24 mouse cellular contexts compared by ENCODE assay signal in the genomic region with DNA sequence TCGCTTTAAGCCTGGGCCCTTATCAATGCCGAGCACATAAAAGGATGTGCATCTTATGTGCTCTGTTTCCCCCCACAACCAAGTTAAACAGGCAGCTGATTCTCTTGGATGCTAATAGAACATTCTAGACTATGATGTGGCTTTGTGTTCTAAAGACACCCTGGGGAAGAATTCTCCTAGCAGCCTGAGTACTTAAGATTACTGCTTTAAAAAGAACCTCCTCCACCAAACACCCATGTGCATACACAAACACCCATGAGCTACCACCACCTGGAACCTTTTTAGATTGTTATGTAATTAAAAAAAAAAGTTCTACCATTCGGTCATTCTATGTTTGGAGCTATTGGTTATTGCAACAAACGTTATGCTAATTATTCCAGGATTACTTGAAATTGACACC.
"Had no signal": no experiment of that assay in that cellular context is flagged by ENCODE, and none has a peak within 500 bp of the region (broad histone marks: within the 10 kb centered on the region; RNA-seq: fewer than 3 reads in every experiment).

No protein-coding gene starts in this region.

- DNase-seq: kidney, adult 11 months; kidney, adult 8-10 months; kidney, postnatal 25 days; layer of hippocampus, adult 9-11 months; liver; liver, embryonic 13.5 days; lung, embryonic 14.5 days; retina, postnatal 1 day; right cerebral cortex, postnatal 25 days; spleen, adult 18-20 months; thymus, adult 18-20 months; thymus, postnatal 36 days had no signal

- H3K9me3 ChIP-seq: limb, embryonic 10.5 days; limb, embryonic 13.5 days; liver, embryonic 13.5 days; megakaryocyte, embryonic 14.5 days; midbrain, embryonic 10.5 days; midbrain, embryonic 13.5 days; neural tube, embryonic 13.5 days; stomach, embryonic 15.5 days had no signal

- H3K27me3 ChIP-seq: limb, embryonic 13.5 days; liver, embryonic 13.5 days; megakaryocyte, embryonic 14.5 days; midbrain, embryonic 13.5 days; neural tube, embryonic 13.5 days; stomach, embryonic 15.5 days had no signal

- ATAC-seq: lung, postnatal 0 days; midbrain, embryonic 13.5 days; midbrain, embryonic 16.5 days had no signal

- H3K27ac ChIP-seq: layer of hippocampus, adult 2 months; limb, embryonic 10.5 days; limb, embryonic 13.5 days; liver, embryonic 13.5 days; macrophage; midbrain, embryonic 10.5 days; midbrain, embryonic 13.5 days; neural tube, embryonic 13.5 days; stomach, embryonic 15.5 days had no signal

- H3K9ac ChIP-seq: limb, embryonic 13.5 days; liver, embryonic 13.5 days; lung, embryonic 14.5 days; midbrain, embryonic 13.5 days; neural tube, embryonic 13.5 days; stomach, embryonic 15.5 days had no signal

- H3K4me2 ChIP-seq: limb, embryonic 13.5 days; liver, embryonic 13.5 days; lung, embryonic 14.5 days; midbrain, embryonic 13.5 days; neural tube, embryonic 13.5 days; stomach, embryonic 15.5 days had no signal

- H3K4me3 ChIP-seq: layer of hippocampus, adult 2 months; limb, embryonic 10.5 days; limb, embryonic 13.5 days; liver, embryonic 13.5 days; megakaryocyte, embryonic 14.5 days; midbrain, embryonic 10.5 days; midbrain, embryonic 13.5 days; myocyte; neural tube, embryonic 13.5 days; stomach, embryonic 15.5 days had no signal
